Mouse (Mus musculus): ENCODE measurements around the gene Tcf7l1. TPM values are rescaled to one million over a fixed set of nuclear protein-coding genes. Genes with fewer than 3 reads are reported as not detected.

Gene Tcf7l1
- total RNA-seq, 2 experiments from 2014 or later = 6.0 TPM

DNA sequence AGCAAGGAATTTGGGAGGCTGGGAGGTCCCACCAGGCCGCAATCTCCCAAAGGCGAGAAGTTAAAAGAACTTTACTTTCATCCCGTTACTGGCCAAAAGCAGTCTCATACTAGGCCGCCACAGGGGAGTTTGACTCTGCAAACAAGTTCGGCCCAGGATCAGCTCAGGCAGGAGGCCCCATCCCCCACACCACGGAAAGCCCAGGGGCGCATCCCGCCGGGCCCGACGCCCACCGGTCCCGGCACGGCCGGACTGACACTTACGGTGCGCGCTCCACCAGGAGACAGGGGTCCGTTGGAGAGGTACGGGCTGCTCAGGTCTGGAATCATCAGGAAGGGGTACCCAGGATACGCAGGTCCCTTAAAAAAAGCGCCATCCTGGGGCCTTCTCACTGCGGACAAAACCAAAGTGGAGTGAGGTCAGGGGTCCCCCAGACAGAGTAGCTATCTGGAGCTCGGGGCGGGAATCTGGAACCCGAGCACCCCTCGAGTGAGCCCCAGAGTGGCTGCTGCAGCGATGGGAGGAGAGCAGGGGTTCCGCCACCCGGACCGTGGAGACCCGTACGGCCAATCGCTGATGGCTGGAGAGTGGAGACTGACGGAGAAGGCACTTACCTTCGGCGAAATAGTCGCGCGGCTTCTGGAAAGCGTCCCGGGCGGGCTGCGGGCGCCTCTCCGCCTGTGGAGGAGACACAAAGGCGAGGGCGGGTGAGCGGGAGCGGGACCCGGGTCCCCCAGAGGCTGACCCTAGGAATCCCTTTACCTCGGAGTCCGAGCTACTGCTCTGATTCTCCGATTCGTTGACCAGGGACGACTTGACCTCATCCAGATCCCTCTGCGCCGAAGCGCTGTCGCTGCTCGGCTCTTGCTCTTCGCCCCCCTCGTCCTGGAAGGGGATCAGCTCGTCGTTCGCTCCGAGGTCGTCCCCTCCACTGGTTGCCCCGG, 834 bp downstream of the Tcf7l1 start:
- DNase-seq (ENCODE audit: low spot score in 2 of 2) = peak; percentile 39 to 52

DNA sequence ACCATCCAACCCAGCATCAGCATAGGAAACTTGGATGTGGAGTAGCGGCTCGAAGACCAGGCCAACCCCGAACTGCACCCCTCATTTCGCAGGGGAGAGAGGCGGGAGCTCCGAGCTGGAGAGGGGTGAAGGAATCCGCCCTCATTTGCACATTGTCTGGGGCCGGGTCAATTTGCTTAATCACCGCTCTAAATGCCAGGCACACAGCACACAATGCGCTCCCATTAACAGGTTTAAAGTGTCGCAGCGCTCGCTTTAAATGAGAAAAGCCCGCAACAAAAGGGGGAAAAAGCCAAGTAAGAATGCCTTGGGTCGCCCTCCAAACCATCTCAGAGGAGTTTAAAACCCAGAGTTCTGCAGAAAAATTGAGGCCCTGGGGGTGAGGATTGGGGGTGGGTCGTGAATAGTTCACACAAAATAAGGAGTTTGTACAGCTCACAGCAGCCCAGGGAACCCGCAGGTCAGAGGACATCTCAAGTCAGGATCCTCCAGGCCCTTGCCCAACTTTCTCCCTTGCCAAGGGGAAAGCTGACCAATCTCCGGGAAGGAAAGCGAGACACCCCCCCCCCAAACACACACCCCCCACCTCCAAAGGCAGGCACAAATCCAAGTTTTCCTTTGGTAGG, 1.6 kb downstream of the Tcf7l1 start:
- peak in 1 of 2 experiments; percentile 26 for DNase-seq (ENCODE audit: low spot score in 2 of 2)

DNA sequence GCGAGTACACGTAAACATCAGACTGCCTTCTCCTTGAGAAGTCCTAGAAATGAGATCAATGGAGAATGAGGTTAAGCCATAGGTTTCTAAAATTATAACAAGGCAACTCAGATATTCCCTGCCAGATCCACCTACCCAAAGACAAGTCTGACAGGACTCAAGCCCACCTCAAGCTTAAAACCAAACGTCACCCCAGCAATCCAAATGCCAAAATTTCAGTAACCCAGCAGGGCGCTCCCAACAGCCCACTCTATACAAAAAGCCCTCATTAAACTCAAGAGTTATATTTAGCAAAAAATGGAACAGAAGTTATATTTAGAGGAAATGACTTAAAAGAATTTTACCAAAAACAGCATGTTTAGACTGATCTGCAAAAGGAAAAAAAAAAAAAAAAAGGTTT, 5.3 kb downstream of the Tcf7l1 start:
- no peak for DNase-seq (ENCODE audit: low spot score in 2 of 2)

DNA sequence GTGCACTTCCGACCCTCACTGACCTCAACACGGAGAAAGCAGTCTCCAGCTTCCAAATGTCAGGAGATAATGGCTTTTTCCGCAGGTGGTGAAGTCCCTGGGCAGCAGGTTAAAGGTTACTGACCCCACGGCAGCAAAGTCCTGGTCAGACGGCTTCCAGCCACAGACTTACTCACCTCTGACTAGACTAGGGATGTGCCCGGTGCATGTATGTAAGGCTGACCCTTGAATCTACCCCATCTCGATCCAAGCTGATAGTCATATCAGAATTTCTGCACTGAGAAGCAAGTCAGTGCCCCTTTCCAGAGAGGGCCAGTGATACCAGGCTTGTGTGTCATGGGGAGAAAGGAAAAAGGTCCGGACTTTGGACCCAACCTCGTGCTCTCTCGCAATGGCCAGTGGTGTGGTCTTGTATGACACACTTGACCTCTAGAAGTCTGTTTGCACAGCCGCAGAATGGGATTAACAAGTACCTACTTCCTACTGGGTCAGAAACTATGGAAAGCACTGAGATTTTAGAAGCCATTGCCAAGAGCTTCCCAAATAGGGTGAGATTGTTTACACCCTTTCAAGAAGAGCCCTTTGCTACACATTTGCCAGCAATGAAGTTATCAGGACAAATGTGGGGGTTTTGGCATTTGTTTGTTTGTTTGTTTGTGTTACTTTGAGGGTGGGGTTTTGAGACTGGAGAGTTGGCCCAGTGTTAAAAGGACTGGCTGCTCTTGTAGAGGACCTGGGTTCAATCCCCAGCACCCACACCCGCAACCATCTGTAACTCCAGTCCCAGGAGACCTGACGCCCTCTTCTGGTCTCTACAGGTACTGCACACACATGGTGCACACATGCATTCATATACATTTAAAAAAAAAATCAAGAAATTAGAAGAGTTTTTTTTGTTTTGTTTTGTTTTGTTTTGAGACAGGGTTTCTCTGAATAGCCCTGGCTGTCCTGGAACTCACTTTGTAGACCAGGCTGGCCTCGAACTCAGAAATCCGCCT, 10.0 kb downstream of the Tcf7l1 start:
- no peak for DNase-seq (ENCODE audit: low spot score in 2 of 2)

DNA sequence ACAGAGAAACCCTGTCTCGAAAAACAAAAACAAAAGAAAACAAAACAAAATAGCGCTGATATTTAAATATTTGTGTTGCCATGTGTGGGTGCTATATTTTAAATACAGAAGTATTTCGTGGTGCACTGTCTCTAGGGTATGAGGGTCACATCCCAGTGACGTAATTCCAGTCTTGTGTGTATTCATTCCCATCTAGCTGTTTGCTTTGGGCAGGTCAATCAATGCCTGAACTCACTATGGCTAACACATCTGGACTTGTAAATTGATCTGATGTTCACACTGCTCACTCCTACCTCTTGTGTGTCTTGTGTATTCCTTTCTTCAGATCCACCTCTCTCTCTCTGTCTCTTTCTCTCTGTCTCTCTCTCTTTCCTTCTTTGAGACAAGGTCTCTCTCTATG, 11.8 kb downstream of the Tcf7l1 start:
- DNase-seq (ENCODE audit: low spot score in 2 of 2) = no peak

DNA sequence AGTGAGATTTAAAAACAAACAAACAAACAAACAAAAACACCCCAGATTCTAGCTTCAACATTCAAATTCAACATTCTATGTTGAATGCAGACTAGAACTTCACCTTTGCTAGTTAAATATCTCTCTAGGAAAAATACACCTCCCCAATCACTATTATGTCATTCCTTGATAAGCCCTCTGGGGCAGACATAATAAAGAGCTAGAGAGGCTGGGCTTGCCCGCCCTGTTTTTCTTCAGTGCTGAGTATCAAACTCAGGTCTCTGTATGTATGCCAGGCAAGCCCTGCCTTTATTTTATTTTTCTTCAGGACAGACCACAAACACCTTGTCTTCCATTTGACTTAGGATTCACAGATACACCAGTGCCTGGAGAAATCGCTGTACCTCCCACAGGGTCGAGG, 14.8 kb downstream of the Tcf7l1 start:
- no peak for DNase-seq (ENCODE audit: low spot score in 2 of 2)

GRCm38 (mm10) chr6:72769915-72770776, 18.9 kb downstream of the Tcf7l1 start:
- DNase-seq (ENCODE audit: low spot score in 2 of 2) = no peak

DNA sequence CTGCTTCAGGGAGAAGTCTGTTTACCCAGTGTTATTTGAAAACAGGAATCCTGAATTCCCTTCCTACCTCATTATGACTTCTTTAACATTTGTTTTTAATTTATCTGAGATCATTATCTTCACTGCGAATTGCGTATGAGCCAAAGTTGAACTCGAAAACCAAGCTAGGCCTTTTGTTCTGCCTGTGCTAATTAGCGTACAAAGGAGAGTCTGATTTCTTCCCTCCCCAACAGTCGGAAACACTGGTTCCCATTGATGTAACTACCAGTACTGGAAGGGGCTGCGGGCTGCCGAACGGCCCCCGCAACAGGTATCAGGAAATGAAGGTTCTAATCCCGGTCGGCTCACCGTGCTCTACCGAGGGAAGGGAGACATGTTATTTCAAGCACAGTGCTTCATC, 19.7 kb downstream of the Tcf7l1 start:
- no peak for DNase-seq (ENCODE audit: low spot score in 2 of 2)

DNA sequence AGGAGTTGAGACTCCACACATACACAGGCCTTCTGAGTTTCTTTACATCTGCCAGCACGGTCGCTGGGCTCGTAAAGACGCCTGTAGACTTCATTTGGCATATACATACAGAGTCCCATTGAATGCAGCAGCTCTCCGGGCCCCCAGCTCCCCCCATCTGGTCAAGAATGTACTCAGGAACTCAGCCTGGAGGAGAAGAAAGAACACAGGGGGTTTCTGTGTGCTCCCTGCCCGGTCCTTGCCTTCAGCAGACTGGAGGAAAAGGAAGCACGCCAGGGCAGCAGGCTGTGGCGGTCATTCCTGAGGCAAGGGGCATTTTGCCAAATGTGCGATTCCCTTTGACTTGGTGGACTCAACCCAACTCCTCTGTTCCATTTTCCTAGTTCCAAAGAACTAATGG, 20.2 kb downstream of the Tcf7l1 start:
- DNase-seq (ENCODE audit: low spot score in 2 of 2) = peak; percentile 53 to 63

- DNase-seq (ENCODE audit: low spot score in 2 of 2) = no peak
Observed at GRCm38 (mm10) chr6:72768097-72768496, 21.0 kb downstream of the Tcf7l1 start.

GRCm38 (mm10) chr6:72763616-72764015, 25.4 kb downstream of the Tcf7l1 start:
- DNase-seq (ENCODE audit: low spot score in 2 of 2) = no peak

DNA sequence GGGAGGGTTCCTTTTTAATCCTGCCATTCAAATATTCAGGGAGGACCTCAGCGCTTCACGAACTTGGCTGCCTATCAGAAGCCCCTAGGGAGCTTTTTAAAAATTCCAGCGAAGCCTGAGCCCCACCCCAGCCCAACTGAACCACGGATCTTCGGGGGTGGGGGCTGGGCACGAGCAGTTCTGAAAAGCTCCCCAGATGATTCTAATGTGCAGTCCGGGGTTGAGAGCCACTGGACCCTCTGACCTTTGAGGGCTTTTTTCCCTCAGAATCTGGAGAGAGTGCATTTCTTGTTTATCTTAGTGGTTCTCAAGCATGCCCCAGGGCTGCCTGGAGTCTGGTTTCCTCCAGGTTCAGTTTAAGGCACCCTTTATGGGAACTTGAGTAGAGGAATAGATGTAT, 27.4 kb downstream of the Tcf7l1 start:
- no peak for DNase-seq (ENCODE audit: low spot score in 2 of 2)

GRCm38 (mm10) chr6:72758239-72759017, 30.6 kb downstream of the Tcf7l1 start:
- DNase-seq (ENCODE audit: low spot score in 2 of 2) = no peak

DNA sequence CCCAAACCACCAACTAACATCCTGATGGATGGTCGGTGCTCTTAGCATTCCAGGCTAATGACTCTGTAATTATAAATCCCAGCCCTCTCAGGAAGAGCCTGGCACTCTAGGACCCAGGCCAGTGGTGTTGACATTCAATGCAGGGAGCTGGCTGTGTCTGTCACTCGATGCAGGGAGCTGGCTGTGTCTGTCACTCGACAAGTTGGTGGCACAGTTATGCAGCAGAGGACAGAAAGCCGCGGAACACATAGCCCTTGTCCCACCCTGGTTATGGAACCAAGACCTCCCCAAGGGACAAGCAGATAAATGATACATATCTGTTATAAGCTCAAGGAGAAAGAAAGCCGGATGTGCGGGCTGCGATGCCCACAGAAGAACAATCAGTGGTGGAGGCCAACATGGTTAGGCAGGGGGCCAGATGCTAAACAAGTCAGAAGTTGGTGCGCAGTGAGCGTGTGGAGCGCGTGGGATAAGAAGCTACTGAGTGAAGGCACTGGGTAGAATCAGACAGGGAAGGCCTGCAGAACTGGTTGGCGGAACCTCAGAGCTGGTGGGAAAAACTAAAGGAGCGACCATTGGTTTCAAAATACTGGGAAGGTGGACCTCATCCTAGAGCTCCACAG, 33.7 kb downstream of the Tcf7l1 start:
- DNase-seq (ENCODE audit: low spot score in 2 of 2) = peak; percentile 14 to 31

DNA sequence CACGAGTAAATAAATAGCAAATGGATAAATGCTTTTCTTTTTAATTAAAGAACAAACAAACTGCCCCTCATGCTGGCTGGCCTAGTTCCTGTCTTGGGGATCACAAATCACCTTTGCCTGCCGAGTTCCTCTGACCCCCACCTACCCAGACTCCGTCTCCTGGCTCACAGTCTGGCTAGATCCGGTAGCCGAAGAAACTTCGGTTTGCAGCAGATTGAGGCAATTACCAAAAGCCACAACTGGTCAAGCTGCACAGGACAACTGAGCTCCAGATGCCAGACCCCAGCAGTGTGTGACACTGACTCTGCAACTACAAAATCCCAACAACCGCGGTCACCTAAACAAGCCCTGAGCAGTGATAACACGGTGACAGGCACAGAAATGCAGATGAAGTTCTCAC, 34.8 kb downstream of the Tcf7l1 start:
- no peak for DNase-seq (ENCODE audit: low spot score in 2 of 2)

DNA sequence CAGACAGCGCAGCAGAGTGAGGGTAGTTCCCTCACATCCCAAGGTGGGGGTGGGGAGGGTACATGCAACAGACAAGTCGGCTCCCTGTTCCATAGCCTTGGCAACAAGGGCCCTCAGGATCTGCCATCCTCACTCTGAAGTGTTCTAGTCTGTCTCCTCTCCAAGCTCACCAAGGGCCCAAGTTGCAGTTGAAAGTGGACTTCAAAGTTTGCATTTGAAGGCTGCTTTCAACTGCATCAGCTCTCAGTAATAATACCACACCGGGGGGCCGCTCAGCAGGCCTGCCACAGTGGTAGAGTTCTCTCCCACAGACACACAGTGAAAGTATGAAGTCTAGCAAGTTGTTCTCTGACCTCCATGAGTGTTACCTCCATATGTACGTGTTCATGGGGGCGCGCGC, 35.3 kb downstream of the Tcf7l1 start:
- DNase-seq (ENCODE audit: low spot score in 2 of 2) = no peak

DNA sequence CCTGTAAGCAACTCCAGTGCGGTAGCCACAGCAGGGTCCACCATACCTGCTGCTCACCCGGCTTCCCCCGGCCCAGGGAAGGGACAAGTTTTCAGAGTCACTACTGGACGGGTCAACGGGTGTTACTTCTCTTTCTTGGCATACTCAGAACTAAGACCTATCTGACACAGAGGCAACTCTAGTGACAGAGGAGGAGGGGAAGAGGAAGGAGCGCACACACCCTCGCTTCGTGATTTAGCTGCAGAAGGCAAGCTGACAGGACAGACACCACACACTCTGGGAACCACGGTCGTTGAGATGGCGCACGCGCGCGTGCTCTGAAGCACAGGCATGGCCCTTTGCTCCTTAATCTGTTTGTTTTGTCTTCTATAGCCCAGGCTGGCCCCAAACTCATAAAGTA, 36.2 kb downstream of the Tcf7l1 start:
- DNase-seq (ENCODE audit: low spot score in 2 of 2) = no peak

DNA sequence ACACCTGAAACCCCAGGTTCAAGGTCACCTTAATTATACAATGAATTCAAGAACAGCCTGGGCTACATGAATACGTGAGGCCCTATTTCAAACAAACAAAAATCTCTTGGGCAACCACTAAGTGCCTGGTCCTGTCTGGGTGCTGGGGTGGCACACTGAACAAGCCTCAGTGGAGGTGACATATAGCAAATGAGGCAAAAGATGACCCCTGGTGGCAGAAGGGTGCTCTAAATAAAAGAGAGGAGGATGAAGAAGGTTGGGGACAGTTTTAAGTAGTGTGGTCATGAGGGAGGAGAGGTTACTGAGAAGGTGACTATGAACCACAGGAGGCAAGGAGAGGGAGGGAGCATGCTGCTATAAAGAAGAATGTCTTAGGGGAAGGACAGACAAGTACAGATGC, 37.8 kb downstream of the Tcf7l1 start:
- no peak for DNase-seq (ENCODE audit: low spot score in 2 of 2)

DNA sequence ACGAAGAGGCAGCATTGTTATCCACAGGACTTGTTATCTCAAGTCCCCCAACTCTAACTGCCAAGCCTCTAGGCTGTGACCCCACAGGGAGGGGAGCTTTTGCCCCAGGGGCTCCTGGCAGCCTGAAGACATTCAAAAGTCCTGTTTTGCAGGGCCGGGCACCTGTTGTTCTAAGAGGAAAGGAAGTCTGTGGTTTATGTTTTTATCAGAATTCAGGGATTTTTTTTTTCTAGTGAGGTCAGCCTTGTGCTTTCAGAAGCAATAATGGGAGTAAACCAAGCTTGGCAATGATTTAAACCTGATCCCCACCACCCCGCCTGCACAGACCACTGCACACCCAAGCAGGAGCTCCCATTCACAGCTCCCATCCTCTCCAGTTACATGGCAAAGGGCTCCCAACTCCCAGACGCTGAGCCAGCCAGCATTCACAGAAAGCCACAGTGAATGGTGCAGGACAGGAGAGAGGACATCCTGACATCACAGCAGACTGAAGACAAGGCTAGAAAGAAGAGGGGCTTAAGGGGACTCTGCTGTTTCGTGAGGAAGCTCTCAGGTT, 40.1 kb downstream of the Tcf7l1 start:
- DNase-seq (ENCODE audit: low spot score in 2 of 2) = no peak

All from layer of hippocampus, postnatal 10 days (tissue).